Mouse (Mus musculus): ENCODE measurements around the gene C4b. TPM values are rescaled to one million over a fixed set of nuclear protein-coding genes. Genes with fewer than 3 reads are reported as not detected.
"Not testable (repeated sequence)": the region's sequence is repeated elsewhere in the genome, so short reads cannot be mapped to it uniquely, and the experiment has no call there.

The C4b gene
- polyA plus RNA-seq (2016; fragmentation: Nextera tagmentation; extraction: Ambion mirVana), result not detected in 2 replicates

DNA sequence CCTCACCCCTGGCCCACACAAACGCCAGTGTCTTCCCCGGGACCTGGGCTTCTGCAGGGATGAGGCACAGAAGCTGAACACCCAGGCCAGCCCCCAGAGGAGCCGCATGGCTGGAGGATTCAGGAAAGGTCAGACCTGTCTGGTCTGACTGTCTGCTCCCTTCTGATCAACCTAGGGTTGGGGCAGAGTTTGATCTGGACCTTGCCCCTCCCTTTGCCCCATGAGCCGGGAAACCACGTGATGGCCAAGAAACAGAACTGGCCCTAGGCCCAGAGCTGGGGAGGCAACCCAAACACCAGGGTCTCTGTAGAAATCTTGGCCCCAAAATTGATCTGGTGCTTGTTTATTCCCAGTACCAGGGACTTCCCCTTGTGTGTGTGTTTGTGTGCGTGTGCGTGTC lies at the start of gene C4b:
C4b (minus strand) TSS at position 164 of the 400 bp plus-strand sequence.
- Histone ChIP-seq H3K36me3 (replicated peaks) (no peaks in the 10 kb centered on the region), H3K4me1 (no peaks in the 10 kb centered on the region), H3K27ac (no peak within 1 kb of the TSS), H3K4me3 (no peak within 1 kb of the TSS), H3K9me3 (peaks cover 12% of the 10 kb centered on the region), H3K27me3 (ENCODE audit: poor library complexity, severe bottlenecking) (no peaks in the 10 kb centered on the region)
- no peak for DNase-seq (ENCODE audit: extremely low spot score, low spot score)
- 92% methylated on average over 7 of the region's 7 CpGs for WGBS

- Histone ChIP-seq H3K27ac (no peak overlapping the region), H3K4me3 (no peak overlapping the region), H3K9me3 (peaks cover 28% of the 10 kb centered on the region), H3K27me3 (ENCODE audit: poor library complexity, severe bottlenecking) (no peaks in the 10 kb centered on the region), H3K4me1 (no peaks in the 10 kb centered on the region), H3K36me3 (replicated peaks) (no peaks in the 10 kb centered on the region)
- 85% methylated on average over 9 of the region's 9 CpGs for WGBS
- DNase-seq (ENCODE audit: extremely low spot score, low spot score), result no peak
Observed at GRCm38 (mm10) chr17:34777680-34778325, 34.1 kb upstream of the C4b start.

GRCm38 (mm10) chr17:34761471-34761870 lies 17.8 kb upstream of the C4b start:
- peaks cover 5% of the 10 kb centered on the region; the same call in 1 of the 2 replicates for H3K9me3 ChIP-seq
- no peak overlapping the region for H3K27ac ChIP-seq
- H3K4me3 ChIP-seq, result no peak overlapping the region
- H3K4me1 ChIP-seq, result no peaks in the 10 kb centered on the region
- H3K27me3 ChIP-seq (ENCODE audit: poor library complexity, severe bottlenecking), result no peaks in the 10 kb centered on the region
- H3K36me3 ChIP-seq (replicated peaks), result no peaks in the 10 kb centered on the region
- DNase-seq (ENCODE audit: extremely low spot score, low spot score), result no peak
- 84% methylated on average over 3 of the region's 3 CpGs for WGBS

DNA sequence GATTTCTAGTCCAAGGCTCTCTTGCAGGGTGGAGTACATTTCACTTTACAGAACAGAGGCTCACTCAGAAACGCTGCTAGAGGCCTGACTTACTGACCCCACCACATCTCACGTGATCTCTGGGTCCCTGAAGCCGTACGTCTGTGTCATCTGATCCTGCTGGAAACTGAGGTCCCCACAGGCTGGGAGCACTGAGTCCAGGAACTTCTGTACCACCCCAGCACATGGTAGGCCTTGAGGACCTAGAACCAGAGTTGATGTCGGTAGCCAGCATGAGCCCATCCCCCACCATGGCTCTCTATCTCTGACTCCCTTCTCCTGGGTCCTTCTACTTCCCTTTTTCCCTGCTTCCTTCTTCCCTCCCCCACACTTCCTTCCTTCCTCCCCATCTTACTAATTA lies 2.8 kb upstream of the C4b start:
- DNase-seq (ENCODE audit: extremely low spot score, low spot score), result no peak
- no peaks in the 10 kb centered on the region for H3K27me3 ChIP-seq (ENCODE audit: poor library complexity, severe bottlenecking)
- peaks cover 27% of the 10 kb centered on the region for H3K9me3 ChIP-seq
- no peaks in the 10 kb centered on the region for H3K4me1 ChIP-seq
- no peak overlapping the region for H3K4me3 ChIP-seq
- no peaks in the 10 kb centered on the region for H3K36me3 ChIP-seq (replicated peaks)
- no peak overlapping the region for H3K27ac ChIP-seq
- WGBS, result 81% methylated on average over 5 of the region's 5 CpGs

GRCm38 (mm10) chr17:34745166-34745565 lies 1.5 kb upstream of the C4b start:
- H3K4me1 ChIP-seq; H3K27ac ChIP-seq; DNase-seq (ENCODE audit: extremely low spot score, low spot score); H3K4me3 ChIP-seq; H3K36me3 ChIP-seq (replicated peaks); H3K27me3 ChIP-seq (ENCODE audit: poor library complexity, severe bottlenecking): not testable (repeated sequence)
- H3K9me3 ChIP-seq, result peaks cover 26% of the 10 kb centered on the region
- WGBS, result 90% methylated on average over 4 of the region's 4 CpGs

DNA sequence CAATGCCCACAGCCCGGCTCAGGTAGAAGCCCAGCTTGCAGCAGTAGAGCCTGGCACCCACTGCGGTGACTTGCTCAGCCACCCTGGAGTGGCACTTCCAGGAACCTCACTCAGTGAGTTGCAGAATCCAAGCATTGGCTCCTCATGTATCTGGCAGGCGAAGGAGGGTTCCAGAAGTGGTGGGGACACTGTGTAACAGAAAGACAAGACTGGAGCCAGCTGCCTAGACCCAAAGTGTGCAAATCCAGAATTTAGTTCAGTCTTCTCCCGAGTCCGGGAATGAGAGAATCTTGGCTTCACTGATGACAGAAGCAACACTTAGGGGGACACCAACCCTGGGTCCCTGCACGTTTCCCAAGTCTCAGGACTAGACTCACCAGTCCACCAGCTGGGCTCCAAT lies 929 bp upstream of the C4b start:
- H3K27ac ChIP-seq, result not testable (repeated sequence)

DNA sequence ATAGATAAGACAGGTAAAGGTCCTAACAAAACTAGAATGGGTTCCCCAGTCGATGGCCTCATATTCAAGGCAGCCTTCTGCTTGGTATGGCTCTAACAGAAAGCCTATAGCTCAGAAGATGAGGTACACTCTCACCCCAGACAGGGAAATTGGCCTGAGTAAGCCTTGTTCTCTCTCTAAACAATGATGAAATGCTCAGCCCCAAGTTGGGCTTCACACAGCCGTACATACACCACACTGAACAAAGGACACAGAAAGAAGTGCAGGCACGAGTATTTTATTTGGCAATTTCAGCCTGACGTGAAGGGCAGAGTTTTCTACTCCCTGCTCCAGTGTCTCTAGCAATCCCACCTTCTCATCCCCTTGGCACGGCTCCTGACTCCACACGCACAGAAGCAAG lies 524 bp upstream of the C4b start:
- peaks cover 17% of the 10 kb centered on the region for H3K9me3 ChIP-seq
- H3K36me3 ChIP-seq (replicated peaks), result no peaks in the 10 kb centered on the region
- no peak overlapping the region for H3K4me3 ChIP-seq
- WGBS, result 88% methylated on average over 6 of the region's 6 CpGs
- no peaks in the 10 kb centered on the region for H3K4me1 ChIP-seq
- DNase-seq (ENCODE audit: extremely low spot score, low spot score), result no peak
- no peak overlapping the region for H3K27ac ChIP-seq
- no peaks in the 10 kb centered on the region for H3K27me3 ChIP-seq (ENCODE audit: poor library complexity, severe bottlenecking)

More for the DNA sequence above, 929 bp upstream of the C4b start:
- WGBS, result 89% methylated on average over 6 of the region's 6 CpGs
- peaks cover 21% of the 10 kb centered on the region for H3K9me3 ChIP-seq
- not testable (repeated sequence) for H3K4me3 ChIP-seq; H3K4me1 ChIP-seq; H3K27me3 ChIP-seq (ENCODE audit: poor library complexity, severe bottlenecking); H3K36me3 ChIP-seq (replicated peaks); DNase-seq (ENCODE audit: extremely low spot score, low spot score)

- H3K4me3 ChIP-seq, result no peak overlapping the region
- DNase-seq (ENCODE audit: extremely low spot score, low spot score), result no peak
- H3K9me3 ChIP-seq, result no peaks in the 10 kb centered on the region
- H3K27ac ChIP-seq, result no peak overlapping the region
- WGBS, result 78% methylated on average over 4 of the region's 4 CpGs
- H3K36me3 ChIP-seq (replicated peaks), result no peaks in the 10 kb centered on the region
- H3K4me1 ChIP-seq, result no peaks in the 10 kb centered on the region
- H3K27me3 ChIP-seq (ENCODE audit: poor library complexity, severe bottlenecking), result no peaks in the 10 kb centered on the region
Observed at GRCm38 (mm10) chr17:34740280-34740679, 3.4 kb downstream of the C4b start.

DNA sequence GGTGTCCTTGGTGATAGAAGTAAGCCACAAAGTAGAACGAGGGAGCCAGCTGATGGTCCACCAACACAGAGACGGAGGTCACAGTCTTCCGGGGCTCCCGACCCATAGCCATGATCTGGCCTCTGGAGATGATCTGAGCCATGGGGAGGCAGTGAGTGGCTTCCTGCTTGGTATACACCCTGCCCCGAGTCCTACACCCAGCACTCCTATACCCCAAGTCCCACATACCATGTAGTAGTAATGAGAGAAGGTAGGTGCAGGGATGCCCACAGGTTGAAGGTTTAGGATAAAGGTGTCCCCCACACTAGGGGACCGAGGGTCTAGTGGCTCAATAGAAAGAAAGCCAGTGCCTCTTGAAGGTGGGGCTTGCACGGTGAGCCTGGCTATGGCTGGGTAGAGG lies 4.0 kb downstream of the C4b start:
- not testable (repeated sequence) for H3K9me3 ChIP-seq; H3K27ac ChIP-seq; H3K4me3 ChIP-seq; H3K27me3 ChIP-seq (ENCODE audit: poor library complexity, severe bottlenecking); H3K4me1 ChIP-seq; H3K36me3 ChIP-seq (replicated peaks); DNase-seq (ENCODE audit: extremely low spot score, low spot score)
- WGBS, result 85% methylated on average over 7 of the region's 7 CpGs

GRCm38 (mm10) chr17:34737466-34737865 lies 6.2 kb downstream of the C4b start:
- H3K4me1 ChIP-seq; H3K36me3 ChIP-seq (replicated peaks); H3K4me3 ChIP-seq; H3K27ac ChIP-seq; H3K27me3 ChIP-seq (ENCODE audit: poor library complexity, severe bottlenecking); DNase-seq (ENCODE audit: extremely low spot score, low spot score); H3K9me3 ChIP-seq: not testable (repeated sequence)
- WGBS, result 87% methylated on average over 5 of the region's 5 CpGs

DNA sequence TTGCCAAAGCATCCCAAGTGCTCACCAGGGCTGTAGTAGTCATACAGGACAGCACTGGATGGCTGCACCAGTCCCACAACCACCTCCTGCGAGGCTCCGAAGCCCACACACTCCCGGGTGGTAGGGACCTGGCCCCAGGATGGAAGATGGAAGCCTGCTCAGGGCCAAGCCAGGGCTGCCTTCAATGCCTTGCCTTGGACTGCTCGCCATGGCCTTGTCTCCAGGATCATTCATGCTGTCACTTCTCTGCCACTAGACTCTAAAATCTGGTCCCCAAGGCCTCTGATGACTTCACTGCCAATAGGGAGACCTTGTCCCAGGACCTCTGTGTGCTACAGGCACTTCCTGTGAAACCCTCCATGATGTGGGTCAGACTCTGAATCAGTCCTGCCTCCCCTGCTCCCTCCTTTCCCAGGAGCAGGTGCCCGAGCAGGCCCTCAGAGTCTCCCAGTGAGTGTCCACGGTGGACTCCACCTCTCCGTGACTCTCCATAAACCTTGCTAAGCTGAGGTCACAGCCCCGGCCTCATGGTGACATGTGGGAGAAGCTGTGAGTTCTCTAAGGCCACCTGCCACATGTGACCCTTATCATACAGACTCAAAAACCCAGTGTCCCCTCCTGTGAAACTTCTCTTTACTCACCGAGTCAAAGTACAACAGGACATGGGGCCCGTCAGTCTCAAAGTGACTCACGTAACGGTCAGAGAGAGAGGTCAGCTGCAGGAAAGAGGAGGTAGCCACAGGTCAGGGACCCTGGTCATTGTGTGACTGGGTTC lies 13.7 kb downstream of the C4b start:
- DNase-seq (ENCODE audit: extremely low spot score, low spot score); H3K27me3 ChIP-seq (ENCODE audit: poor library complexity, severe bottlenecking); H3K36me3 ChIP-seq (replicated peaks); H3K4me3 ChIP-seq; H3K9me3 ChIP-seq; H3K4me1 ChIP-seq; H3K27ac ChIP-seq: not testable (repeated sequence)
- WGBS, result 93% methylated on average over 12 of the region's 12 CpGs

DNA sequence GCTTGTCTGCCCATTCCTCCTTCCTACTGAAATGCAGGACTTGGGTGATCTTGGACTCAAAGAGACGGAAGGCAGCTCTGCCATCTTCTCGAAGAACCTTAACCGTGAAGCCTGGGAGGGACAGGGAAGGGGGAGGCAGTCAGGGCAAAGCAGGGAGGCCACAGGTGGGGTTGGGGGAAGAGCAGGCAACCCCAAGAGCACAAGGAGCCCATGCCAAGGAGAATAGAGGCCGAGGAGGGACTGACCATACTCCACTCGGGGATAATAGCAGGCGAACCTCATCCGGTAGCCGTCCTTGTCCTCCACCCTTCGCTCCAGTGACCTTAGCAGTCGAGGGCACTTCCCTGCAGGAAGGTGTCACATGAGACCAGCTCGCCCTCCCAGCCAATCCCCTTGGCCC lies 14.5 kb downstream of the C4b start:
- H3K4me1 ChIP-seq; H3K4me3 ChIP-seq; H3K27ac ChIP-seq; H3K27me3 ChIP-seq (ENCODE audit: poor library complexity, severe bottlenecking); H3K36me3 ChIP-seq (replicated peaks); H3K9me3 ChIP-seq; DNase-seq (ENCODE audit: extremely low spot score, low spot score): not testable (repeated sequence)
- WGBS, result 86% methylated on average over 11 of the region's 11 CpGs

DNA sequence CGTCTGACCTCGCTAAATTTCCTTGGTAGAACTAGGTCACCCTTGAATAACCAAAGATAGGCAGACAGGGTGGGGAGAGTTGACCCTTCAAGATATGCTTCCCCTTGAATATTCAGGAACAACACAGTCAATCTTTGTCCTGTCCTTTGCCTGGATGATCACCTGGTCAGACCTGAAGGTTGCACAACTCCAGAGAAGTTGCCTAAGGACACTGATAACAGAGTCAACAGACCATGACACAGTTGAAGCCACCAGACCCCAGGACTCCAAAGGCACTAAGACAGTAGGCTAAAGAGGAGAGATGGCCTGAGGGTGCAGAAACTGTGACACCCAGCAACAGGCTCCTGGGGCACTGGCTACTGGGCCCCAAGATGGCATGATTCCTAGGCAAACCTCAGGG lies 15.8 kb downstream of the C4b start:
- H3K27me3 ChIP-seq (ENCODE audit: poor library complexity, severe bottlenecking), result no peaks in the 10 kb centered on the region
- no peaks in the 10 kb centered on the region for H3K36me3 ChIP-seq (replicated peaks)
- peaks cover 3% of the 10 kb centered on the region for H3K9me3 ChIP-seq
- H3K27ac ChIP-seq, result no peak overlapping the region
- DNase-seq (ENCODE audit: extremely low spot score, low spot score), result no peak
- H3K4me1 ChIP-seq, result no peaks in the 10 kb centered on the region
- 97% methylated on average over 2 of the region's 2 CpGs for WGBS
- no peak overlapping the region for H3K4me3 ChIP-seq
